Mouse (Mus musculus): Measurements from ENCODE around the gene Kcp.

- TF ChIP-seq CTCF (IDR thresholded peaks at IDR 0.05; ENCODE audit: borderline replicate concordance, insufficient read depth, low read length) = no peak
- no peak for TF ChIP-seq POLR2A (IDR thresholded peaks at IDR 0.05; ENCODE audit: low read depth, low read length)
Measured at GRCm38 (mm10) chr6:29432676-29433037, 75.1 kb downstream of the Kcp start.

Measured in embryonic fibroblast, embryonic 13.5 days (primary cell).